Mouse (Mus musculus): Measurements from ENCODE around the gene Mmp9. TPM values are rescaled to one million over a fixed set of nuclear protein-coding genes. Genes with fewer than 3 reads are reported as not detected.
A peak's percentile ranks its signal among the peaks of the same experiment; 100 is the strongest.

The Mmp9 gene
- polyA plus RNA-seq, 1 experiment from 2014 or later, result 13.8 TPM

- 49% methylated on average over 7 of the region's 7 CpGs for WGBS
- H3K4me2 ChIP-seq (ENCODE audit: low read depth, low read length), result no peak overlapping the region
- H3K27me3 ChIP-seq (ENCODE audit: control insufficient read depth, insufficient read depth, low read length), result no peaks in the 10 kb centered on the region
- no peak overlapping the region for H3K4me3 ChIP-seq (ENCODE audit: low read depth, low read length)
- peaks cover 8% of the 10 kb centered on the region; the same call in 1 of the 2 replicates for H3K4me1 ChIP-seq (ENCODE audit: control insufficient read depth, insufficient read depth, low read length)
- no peak overlapping the region for H3K27ac ChIP-seq (ENCODE audit: low read depth, low read length)
- no peaks in the 10 kb centered on the region for H3K36me3 ChIP-seq (ENCODE audit: control insufficient read depth, insufficient read depth, low read length)
- peak; percentile 36; the same call in 1 of the 2 replicates for ATAC-seq (ENCODE audit: low read depth)
- H3K9ac ChIP-seq (replicated peaks; ENCODE audit: low read depth, low read length), result no peak overlapping the region
- H3K9me3 ChIP-seq (ENCODE audit: control insufficient read depth, low read length), result no peaks in the 10 kb centered on the region
Measured at GRCm38 (mm10) chr2:164921984-164922383, 18.6 kb upstream of the Mmp9 start.

GRCm38 (mm10) chr2:164923291-164923690, 17.3 kb upstream of the Mmp9 start:
- ATAC-seq (ENCODE audit: low read depth), result no peak
- Histone ChIP-seq H3K9ac (replicated peaks; ENCODE audit: low read depth, low read length) (no peak overlapping the region), H3K4me1 (ENCODE audit: control insufficient read depth, insufficient read depth, low read length) (peaks cover 8% of the 10 kb centered on the region; the same call in 1 of the 2 replicates), H3K4me2 (ENCODE audit: low read depth, low read length) (no peak overlapping the region), H3K27me3 (ENCODE audit: control insufficient read depth, insufficient read depth, low read length) (no peaks in the 10 kb centered on the region), H3K9me3 (ENCODE audit: control insufficient read depth, low read length) (no peaks in the 10 kb centered on the region), H3K36me3 (ENCODE audit: control insufficient read depth, insufficient read depth, low read length) (no peaks in the 10 kb centered on the region), H3K27ac (ENCODE audit: low read depth, low read length) (no peak overlapping the region), H3K4me3 (ENCODE audit: low read depth, low read length) (no peak overlapping the region)
- WGBS, result 22% methylated on average over 4 of the region's 4 CpGs

GRCm38 (mm10) chr2:164924100-164924857, 16.3 kb upstream of the Mmp9 start:
- Histone ChIP-seq H3K9ac (replicated peaks; ENCODE audit: low read depth, low read length) (no peak overlapping the region), H3K27me3 (ENCODE audit: control insufficient read depth, insufficient read depth, low read length) (no peaks in the 10 kb centered on the region), H3K27ac (ENCODE audit: low read depth, low read length) (0 out of 2 replicates have a peak overlapping the region, but pooled peaks have one; percentile 16), H3K36me3 (ENCODE audit: control insufficient read depth, insufficient read depth, low read length) (no peaks in the 10 kb centered on the region), H3K4me2 (ENCODE audit: low read depth, low read length) (no peak overlapping the region), H3K9me3 (ENCODE audit: control insufficient read depth, low read length) (no peaks in the 10 kb centered on the region), H3K4me3 (ENCODE audit: low read depth, low read length) (no peak overlapping the region), H3K4me1 (ENCODE audit: control insufficient read depth, insufficient read depth, low read length) (peaks cover 8% of the 10 kb centered on the region; the same call in 1 of the 2 replicates)
- peak; percentile 76; the same call in 1 of the 2 replicates for ATAC-seq (ENCODE audit: low read depth)
- 35% methylated on average over 11 of the region's 11 CpGs for WGBS

- Histone ChIP-seq H3K4me2 (ENCODE audit: low read depth, low read length) (no peak overlapping the region), H3K4me3 (ENCODE audit: low read depth, low read length) (no peak overlapping the region), H3K9ac (replicated peaks; ENCODE audit: low read depth, low read length) (no peak overlapping the region), H3K27me3 (ENCODE audit: control insufficient read depth, insufficient read depth, low read length) (no peaks in the 10 kb centered on the region), H3K27ac (ENCODE audit: low read depth, low read length) (no peak overlapping the region), H3K9me3 (ENCODE audit: control insufficient read depth, low read length) (no peaks in the 10 kb centered on the region), H3K36me3 (ENCODE audit: control insufficient read depth, insufficient read depth, low read length) (no peaks in the 10 kb centered on the region), H3K4me1 (ENCODE audit: control insufficient read depth, insufficient read depth, low read length) (no peaks in the 10 kb centered on the region)
- WGBS, result 55% methylated on average over 11 of the region's 11 CpGs
- ATAC-seq (ENCODE audit: low read depth), result no peak
Measured at GRCm38 (mm10) chr2:164930706-164931581, 9.6 kb upstream of the Mmp9 start.

- H3K4me1 ChIP-seq (ENCODE audit: control insufficient read depth, insufficient read depth, low read length), result peaks cover 5% of the 10 kb centered on the region; the same call in 1 of the 2 replicates
- no peaks in the 10 kb centered on the region for H3K9me3 ChIP-seq (ENCODE audit: control insufficient read depth, low read length)
- no peak overlapping the region for H3K9ac ChIP-seq (replicated peaks; ENCODE audit: low read depth, low read length)
- no peaks in the 10 kb centered on the region for H3K36me3 ChIP-seq (ENCODE audit: control insufficient read depth, insufficient read depth, low read length)
- no peak overlapping the region for H3K4me3 ChIP-seq (ENCODE audit: low read depth, low read length)
- H3K27ac ChIP-seq (ENCODE audit: low read depth, low read length), result no peak overlapping the region
- no peak for ATAC-seq (ENCODE audit: low read depth)
- H3K4me2 ChIP-seq (ENCODE audit: low read depth, low read length), result no peak overlapping the region
- no peaks in the 10 kb centered on the region for H3K27me3 ChIP-seq (ENCODE audit: control insufficient read depth, insufficient read depth, low read length)
- WGBS, result 43% methylated on average over 10 of the region's 10 CpGs
Measured at GRCm38 (mm10) chr2:164933534-164933933, 7.0 kb upstream of the Mmp9 start.

GRCm38 (mm10) chr2:164935991-164936390, 4.6 kb upstream of the Mmp9 start:
- Histone ChIP-seq H3K9me3 (ENCODE audit: control insufficient read depth, low read length) (no peaks in the 10 kb centered on the region), H3K4me2 (ENCODE audit: low read depth, low read length) (no peak overlapping the region), H3K36me3 (ENCODE audit: control insufficient read depth, insufficient read depth, low read length) (no peaks in the 10 kb centered on the region), H3K9ac (replicated peaks; ENCODE audit: low read depth, low read length) (no peak overlapping the region), H3K27ac (ENCODE audit: low read depth, low read length) (no peak overlapping the region), H3K27me3 (ENCODE audit: control insufficient read depth, insufficient read depth, low read length) (no peaks in the 10 kb centered on the region), H3K4me1 (ENCODE audit: control insufficient read depth, insufficient read depth, low read length) (peaks cover 21% of the 10 kb centered on the region), H3K4me3 (ENCODE audit: low read depth, low read length) (no peak overlapping the region)
- 84% methylated on average over 4 of the region's 4 CpGs for WGBS
- ATAC-seq (ENCODE audit: low read depth), result no peak

- no peaks in the 10 kb centered on the region for H3K27me3 ChIP-seq (ENCODE audit: control insufficient read depth, insufficient read depth, low read length)
Measured at GRCm38 (mm10) chr2:164938146-164939091, 2.2 kb upstream of the Mmp9 start.

GRCm38 (mm10) chr2:164939106-164939505, 1.5 kb upstream of the Mmp9 start:
- Histone ChIP-seq H3K27me3 (ENCODE audit: control insufficient read depth, insufficient read depth, low read length) (no peaks in the 10 kb centered on the region), H3K27ac (ENCODE audit: low read depth, low read length) (peak overlapping the region; percentile 87), H3K36me3 (ENCODE audit: control insufficient read depth, insufficient read depth, low read length) (no peaks in the 10 kb centered on the region), H3K4me2 (ENCODE audit: low read depth, low read length) (peak overlapping the region; percentile 69), H3K9me3 (ENCODE audit: control insufficient read depth, low read length) (no peaks in the 10 kb centered on the region), H3K4me3 (ENCODE audit: low read depth, low read length) (peak overlapping the region; percentile 22), H3K4me1 (ENCODE audit: control insufficient read depth, insufficient read depth, low read length) (peaks cover 21% of the 10 kb centered on the region), H3K9ac (replicated peaks; ENCODE audit: low read depth, low read length) (peak overlapping the region; percentile 53)
- peak; percentile 64 for ATAC-seq (ENCODE audit: low read depth)
- under 1% methylated on average over 11 of the region's 11 CpGs for WGBS

More at GRCm38 (mm10) chr2:164938146-164939091, 2.2 kb upstream of the Mmp9 start:
- H3K4me1 ChIP-seq (ENCODE audit: control insufficient read depth, insufficient read depth, low read length), result peaks cover 21% of the 10 kb centered on the region
- WGBS, result 2% methylated on average over 39 of the region's 39 CpGs
- H3K36me3 ChIP-seq (ENCODE audit: control insufficient read depth, insufficient read depth, low read length), result no peaks in the 10 kb centered on the region
- ATAC-seq (ENCODE audit: low read depth), result peak; percentile 93
- H3K9me3 ChIP-seq (ENCODE audit: control insufficient read depth, low read length), result no peaks in the 10 kb centered on the region
- H3K27ac ChIP-seq (ENCODE audit: low read depth, low read length), result peak overlapping the region; percentile 87
- peak overlapping the region; percentile 53 for H3K9ac ChIP-seq (replicated peaks; ENCODE audit: low read depth, low read length)
- H3K4me2 ChIP-seq (ENCODE audit: low read depth, low read length), result peak overlapping the region; percentile 69
- H3K4me3 ChIP-seq (ENCODE audit: low read depth, low read length), result peak overlapping the region; percentile 22
